Mouse (Mus musculus): ENCODE measurements around the gene Ednra.

DNA sequence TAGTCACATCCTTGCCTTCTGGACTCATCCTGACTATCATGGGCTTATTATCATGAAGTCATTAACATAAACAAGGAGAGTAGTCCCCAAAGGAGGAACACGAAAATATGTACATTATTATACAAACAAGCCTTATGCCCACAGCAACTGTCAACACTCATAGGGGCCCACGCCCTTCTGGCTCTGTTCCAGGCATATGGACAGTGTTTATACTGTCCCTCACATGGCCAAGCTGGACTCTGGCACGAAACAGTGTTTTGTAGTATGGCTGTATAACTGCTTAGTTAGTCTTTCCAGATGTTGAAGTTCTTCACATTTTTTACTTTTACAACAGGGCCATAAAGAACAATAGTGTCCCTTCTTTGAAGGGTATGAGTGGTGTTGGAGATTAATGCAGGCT is 8.7 kb upstream of the Ednra start:
- TF ChIP-seq CTCF (IDR thresholded peaks at IDR 0.05; ENCODE audit: low read depth) (no peak), EP300 (IDR thresholded peaks at IDR 0.05; ENCODE audit: low read depth) (no peak)
